Mouse (Mus musculus): ENCODE results near the gene B3gnt8. TPM values are rescaled to one million over a fixed set of nuclear protein-coding genes. Genes with fewer than 3 reads are reported as not detected.

B3gnt8 gene
- total RNA-seq, 2 experiments from 2014 or later = 2.2 to 2.4 TPM

DNA sequence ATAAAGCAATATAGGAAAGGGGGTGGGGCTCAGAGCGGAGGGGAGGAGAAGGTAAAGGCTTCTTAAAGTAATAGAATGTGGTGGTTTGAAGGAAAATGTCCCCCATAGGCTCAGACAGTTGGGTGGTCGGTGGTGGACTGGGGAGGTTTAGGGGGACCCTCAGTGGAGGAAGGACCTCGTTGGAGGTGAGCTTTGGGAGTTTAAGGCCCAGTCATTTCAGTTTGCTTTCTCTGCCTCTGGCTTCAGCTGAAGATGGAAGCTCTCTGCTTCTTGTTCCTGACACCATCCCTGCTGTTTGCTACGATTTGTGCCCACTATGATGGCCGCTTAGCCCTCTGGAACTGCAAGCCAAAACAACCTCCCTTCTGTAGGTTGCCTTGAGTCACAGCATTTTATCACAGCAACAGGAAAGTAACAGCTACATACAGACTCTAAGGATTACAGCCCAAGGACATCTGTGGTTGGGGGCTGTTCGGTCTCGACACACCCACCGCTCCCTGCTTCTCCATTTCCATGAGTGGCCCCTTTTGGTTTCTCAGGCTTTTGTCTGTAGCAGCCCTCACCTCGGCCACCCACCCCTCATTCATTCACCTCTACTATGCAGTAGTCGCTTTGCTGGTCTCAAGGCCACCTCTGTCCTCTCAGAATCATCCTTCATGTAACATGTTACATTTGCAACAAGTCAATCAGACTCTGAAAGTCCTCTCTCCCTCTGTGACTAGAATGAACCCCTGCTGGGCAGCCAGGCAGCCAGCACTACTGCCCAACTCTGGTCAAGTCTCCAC is 8.9 kb upstream of the B3gnt8 start:
- intact Hi-C loops (cut with DNase I; ENCODE audit: low total_unique reads) = no loop called here
- DNase-seq = no peak

DNA sequence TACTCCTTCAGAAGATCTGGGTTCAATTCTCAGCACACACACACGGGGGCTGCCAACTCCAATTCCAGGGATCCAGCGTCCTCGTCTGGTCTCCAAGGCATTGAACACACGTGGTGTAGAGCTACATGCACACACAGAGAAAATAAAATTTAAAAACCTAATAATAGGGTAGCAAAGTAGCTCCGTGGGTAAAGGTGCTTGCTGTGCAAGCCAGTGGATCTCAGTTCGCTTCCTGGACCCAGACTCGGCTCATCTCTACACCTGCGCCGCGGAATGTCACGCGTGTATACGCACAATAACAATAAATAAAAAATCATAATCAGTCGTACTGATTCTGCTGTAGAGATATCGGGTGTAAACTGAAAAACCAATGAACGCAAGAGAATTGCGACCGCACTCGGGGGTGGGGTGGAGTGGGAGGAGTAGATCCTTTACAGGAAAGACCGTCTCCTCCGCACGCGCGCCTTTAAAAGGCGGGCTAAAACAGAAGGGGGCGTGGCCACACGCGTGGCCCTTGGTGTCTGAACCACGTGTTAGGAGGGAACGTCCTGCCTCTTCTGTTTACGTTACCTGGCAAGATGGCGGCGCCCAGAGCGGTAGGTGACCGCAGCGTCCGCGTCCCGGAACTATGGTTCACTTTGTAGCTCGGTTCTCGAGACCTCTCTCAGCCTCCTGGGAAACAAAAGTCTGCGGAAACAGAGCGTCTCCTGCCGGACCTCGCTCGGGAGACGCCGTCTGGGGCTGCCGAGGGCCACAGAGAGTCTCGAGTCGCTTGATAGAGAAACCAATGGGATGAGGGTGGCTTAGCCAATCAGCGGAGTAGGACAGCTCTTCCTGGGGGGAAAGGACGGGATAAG is 7.4 kb upstream of the B3gnt8 start, which contains the start of gene Dmac2:
Gene Dmac2 (plus strand): TSS at position 550 of the 857 bp plus-strand sequence.
- intact Hi-C loops (cut with DNase I; ENCODE audit: low total_unique reads) = no loop called here
- DNase-seq = peak; percentile 90

DNA sequence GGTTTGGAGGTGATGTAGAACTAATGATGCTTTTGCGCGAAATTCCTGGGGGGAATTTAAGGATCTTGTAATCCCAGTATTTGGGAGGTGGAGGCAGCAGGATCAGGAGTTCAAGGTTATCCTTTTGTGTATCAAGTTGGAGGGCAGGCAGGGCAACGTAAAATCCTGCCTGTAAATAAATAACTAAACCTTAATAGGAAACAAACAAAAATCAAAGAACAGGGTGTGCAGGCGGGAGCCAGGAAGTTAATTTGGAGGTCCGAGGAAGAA is 6.8 kb upstream of the B3gnt8 start:
- intact Hi-C loops (cut with DNase I; ENCODE audit: low total_unique reads) = no loop called here
- no peak for DNase-seq

DNA sequence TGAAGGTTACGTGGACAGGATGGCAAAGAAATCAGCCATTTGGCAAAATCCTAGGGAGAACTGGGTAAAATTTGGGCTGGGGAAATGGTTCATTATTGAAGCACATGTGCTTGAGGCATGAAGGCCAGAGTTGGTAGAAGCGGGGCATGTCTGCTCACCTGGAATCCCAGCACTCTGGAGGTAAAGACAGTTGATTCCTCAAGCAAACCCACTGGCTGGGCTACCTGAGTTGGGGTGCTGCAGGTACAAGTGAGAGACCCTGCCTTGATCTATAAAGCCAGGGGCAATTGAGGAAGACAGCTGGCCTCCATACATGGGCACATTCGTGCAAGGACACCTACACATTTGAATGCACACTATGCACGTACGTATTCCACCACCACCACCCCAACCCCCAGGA is 6.4 kb upstream of the B3gnt8 start:
- intact Hi-C loops (cut with DNase I; ENCODE audit: low total_unique reads) = no loop called here
- DNase-seq = no peak

DNA sequence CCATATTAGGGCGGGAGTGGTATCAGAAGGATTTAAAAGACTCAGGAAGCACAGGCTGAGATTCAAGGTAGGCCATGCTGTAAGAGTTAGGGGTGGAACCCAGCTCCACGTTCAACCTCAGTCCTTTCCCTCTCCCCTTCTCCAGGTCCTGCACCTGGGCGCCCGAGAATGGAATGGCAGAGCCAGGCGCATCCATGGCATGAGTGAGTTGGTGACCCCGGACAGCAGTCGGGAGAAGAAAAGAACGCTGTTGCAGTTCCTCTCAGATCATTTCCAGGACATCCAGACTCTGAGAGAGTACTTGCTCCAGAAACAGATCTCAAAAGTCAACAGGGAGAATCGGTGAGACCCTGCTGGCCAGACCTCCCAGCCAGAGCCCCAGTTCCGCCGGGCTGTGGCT is 5.7 kb upstream of the B3gnt8 start:
- intact Hi-C loops (cut with DNase I; ENCODE audit: low total_unique reads) = no loop called here
- DNase-seq = no peak

DNA sequence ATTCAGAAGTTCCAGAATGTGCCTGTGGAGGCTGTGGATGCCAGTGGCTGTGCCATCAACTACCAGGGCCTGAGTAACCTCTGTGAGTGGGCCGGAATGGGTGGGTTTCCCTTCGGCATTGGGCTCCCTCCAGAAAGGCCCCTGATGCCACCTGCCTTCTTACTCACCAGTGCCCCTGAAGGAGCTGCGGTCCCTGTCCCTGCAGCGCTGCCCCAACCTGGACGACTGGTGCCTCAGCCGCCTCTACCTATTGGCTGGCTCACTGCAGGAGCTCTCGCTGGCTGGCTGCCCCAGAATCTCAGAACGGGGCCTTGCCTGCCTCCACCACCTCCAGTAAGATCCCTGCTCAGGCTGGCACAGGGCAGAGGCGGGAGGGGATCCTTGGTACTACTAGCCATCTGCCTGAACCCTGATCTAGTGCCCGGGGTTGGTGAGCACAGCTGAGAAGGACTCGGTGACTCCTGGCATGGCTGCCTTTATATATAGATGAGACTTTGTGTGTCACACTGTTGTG is 2.5 kb upstream of the B3gnt8 start:
- intact Hi-C loops (cut with DNase I; ENCODE audit: low total_unique reads) = no loop called here
- no peak for DNase-seq

DNA sequence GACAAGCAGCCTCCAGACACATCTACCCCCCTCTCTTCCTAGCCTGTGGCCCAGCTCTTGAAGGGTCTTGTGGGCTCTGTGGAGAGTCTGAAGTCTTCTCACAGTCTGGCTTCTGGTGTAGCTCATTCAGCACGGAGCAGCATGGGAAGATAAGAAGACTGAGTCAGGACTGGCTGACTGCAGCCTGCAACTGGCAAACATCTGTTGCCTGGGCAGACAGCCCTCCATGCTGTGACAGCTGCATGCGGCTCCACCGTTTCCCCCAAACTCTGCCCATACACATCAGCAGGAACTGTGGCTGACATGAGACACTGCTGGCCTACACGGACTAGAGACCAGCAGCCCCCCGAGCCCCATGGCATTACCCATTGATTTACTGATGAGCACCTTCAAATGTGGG is 1.6 kb upstream of the B3gnt8 start:
- DNase-seq = peak; percentile 54
- intact Hi-C loops (cut with DNase I; ENCODE audit: low total_unique reads) = no loop called here

DNA sequence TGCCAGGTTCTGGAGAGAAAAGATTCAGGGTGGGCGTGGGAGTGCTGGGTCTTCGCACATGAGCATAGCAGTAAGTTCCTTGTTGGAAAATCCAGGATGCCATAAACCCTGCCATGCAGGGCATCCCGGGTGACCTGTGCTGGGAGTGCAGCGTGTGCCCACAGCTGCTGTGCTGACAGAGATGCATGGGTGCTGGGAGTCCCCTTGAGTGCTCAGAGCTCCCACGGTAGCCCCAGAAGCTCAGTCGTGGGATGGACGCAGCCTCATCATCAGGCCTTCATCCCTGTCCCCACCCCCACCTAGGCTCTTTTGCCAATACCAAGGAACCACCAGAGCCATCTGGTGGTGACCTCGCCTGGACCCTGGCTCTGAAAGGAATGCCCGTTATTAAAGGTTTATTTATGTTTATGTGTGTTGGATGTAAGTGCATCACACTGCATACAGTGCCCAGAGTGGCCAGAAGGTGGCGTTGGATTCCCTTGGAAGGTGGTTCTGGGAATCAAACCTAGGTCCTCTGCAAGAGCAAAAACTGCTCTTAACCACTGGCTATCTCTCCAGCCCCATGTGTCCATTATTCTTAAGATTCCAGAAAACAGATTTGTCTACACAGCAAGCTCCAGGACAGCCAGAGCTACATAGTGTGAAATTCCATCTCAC is 732 bp upstream of the B3gnt8 start:
- DNase-seq = no peak
- intact Hi-C loops (cut with DNase I; ENCODE audit: low total_unique reads) = no loop called here

DNA sequence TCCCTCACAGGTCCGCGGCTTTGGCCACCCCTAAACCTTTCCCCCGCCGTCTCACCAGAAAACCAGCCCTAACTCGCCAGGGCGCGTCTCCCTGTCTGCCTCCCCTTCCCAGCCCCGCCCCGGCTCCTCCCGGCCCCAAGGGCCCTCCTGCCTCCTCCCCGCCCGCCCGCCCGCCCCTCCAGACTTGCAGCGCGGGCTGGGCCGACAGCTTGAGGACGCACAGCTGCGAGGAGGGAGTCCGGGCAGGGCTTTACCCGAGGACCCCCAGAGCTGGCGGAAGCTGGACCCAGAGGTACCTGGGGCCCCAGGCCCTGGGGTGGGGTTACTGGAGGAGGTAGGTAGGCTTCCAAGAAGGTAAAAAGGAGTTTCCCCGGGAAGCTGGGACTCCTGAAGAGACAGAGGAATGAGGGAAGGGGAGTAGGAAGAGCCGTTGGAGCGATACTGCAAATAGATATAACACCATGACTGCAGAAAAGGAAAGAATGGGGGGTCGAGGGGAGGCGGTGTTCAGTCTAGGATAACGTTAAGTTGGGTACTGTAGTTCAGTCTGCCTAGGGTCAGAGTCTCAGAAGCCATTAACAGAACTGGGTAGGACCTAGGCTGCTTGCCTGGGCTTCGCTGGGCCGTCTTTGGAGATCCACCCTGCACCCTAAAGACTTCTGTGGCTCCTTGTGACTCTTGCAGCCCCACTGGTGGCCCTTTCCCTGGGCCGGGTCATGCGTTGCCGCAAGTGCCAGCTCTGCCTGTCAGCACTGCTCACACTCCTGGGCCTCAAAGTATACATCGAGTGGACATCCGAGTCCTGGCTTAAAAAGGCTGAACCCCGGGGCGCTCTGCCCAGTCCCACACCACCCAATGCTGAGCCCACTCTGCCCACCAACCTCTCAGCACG is 1.2 kb downstream of the B3gnt8 start:
- intact Hi-C loops (cut with DNase I; ENCODE audit: low total_unique reads) = no loop called here

DNA sequence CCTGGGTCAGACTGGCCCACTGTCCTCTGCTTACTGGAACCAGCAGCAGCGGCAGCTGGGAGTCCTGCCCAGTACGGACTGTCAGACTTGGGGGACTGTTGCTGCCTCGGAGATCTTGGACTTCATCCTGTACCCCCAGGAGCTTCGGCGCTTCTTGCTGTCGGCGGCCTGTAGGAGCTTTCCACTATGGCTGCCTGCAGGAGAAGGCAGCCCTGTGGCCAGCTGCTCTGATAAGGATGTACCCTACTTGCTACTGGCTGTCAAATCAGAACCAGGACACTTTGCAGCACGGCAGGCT is 1.8 kb downstream of the B3gnt8 start:
- DNase-seq = no peak
- intact Hi-C loops (cut with DNase I; ENCODE audit: low total_unique reads) = no loop called here

More for the DNA sequence above, 1.2 kb downstream of the B3gnt8 start:
- DNase-seq = peak; percentile 81

DNA sequence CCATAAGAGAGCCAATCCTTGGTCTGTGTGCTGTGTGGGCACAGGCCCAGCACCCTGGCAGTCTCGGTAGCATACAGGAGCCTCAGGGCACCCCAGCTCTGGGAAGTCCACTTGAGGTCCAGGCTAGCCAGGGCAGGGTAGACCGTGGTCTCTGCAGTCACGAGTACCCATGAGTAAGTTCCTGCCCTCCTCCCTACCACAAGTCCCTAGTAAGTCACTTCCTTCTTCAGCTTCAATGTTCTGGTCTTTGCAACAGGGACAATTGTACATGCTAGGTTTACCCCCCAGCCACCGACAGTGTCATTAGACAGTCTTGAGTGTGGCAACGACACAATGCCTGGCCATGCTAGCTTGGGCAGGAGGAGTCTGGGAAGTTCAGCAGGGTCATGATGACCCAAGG is 6.2 kb downstream of the B3gnt8 start:
- no peak for DNase-seq
- intact Hi-C loops (cut with DNase I; ENCODE audit: low total_unique reads) = no loop called here

DNA sequence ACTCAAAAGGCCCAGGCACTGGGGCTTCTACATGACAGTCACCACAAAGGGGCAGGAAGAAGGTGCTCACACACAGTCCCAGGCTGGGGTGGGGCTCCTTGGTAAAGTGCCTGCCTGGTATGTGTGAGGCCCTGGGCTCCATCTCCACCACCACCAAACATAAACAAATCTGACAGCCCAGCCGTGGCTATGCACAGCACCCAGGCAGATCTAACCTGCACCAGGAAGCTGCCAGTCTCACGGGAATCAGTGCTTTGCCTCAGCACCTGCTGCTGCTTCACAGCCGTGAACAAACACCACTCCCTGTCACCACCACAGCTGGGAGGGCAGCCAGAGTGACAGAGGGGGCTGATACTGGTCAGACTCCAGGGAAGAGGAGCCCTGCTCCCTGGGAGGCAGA is 9.9 kb downstream of the B3gnt8 start:
- intact Hi-C loops (cut with DNase I; ENCODE audit: low total_unique reads) = no loop called here
- peak; percentile 56 for DNase-seq

DNA sequence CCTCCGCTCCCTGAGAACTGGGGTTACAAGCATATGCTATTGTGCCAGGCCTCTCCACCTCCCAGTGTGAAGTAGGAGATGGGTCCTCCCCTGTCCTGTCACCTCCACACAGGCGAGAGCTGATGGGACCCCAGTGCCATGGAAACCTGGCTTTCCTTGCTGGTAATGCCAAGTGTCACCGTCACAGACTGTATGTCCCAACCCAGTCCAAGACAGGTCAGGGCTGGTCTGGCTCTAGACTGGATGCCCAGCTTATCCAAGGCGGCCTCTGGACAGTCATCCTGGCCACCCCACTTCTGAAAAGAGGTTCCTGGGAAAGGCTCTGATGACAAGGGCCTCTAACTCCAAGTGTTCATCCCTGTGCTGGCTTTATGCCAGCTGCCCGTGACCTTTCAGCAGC is 10.6 kb downstream of the B3gnt8 start:
- intact Hi-C loops (cut with DNase I; ENCODE audit: low total_unique reads) = no loop called here
- DNase-seq = no peak

DNA sequence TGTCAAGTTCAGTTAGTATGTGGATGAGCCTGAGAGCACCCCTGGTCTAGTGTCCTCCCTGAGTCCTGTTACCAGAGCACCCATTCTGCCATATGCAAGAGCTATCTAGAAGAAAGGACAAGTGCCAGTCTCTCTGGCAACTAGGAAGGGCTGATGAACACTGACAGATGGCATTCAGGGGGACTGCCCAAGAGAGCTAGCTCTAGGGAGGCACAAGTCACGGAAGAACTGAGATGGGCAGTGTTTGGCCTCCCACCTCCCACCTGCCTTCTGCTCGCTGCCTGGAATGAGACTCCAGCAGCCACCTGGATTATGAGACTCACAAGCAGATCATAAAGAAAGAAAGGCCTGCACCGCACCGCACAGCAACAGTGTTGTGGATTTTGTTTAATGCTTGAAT is 13.3 kb downstream of the B3gnt8 start:
- DNase-seq = no peak
- intact Hi-C loops (cut with DNase I; ENCODE audit: low total_unique reads) = no loop called here

DNA sequence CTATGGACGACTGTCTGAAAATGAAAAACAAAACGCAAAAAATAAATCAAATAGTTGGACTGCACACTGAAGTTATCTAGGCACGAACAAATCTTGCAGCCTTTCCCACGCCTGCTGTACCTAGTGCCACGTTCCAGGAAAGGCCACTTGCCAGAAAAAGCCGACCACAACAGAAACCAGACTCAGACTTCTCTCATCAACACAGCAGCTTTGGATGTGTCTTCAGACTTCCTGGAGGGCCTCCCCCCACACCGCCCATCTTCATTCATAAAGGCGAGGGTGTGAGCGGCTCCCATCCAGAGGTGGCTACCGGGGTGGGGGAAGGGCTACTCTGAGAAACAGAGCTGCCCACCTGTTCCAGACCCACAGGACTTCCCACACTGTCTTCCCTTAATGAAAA is 17.7 kb downstream of the B3gnt8 start:
- intact Hi-C loops (cut with DNase I; ENCODE audit: low total_unique reads) = no loop called here

DNA sequence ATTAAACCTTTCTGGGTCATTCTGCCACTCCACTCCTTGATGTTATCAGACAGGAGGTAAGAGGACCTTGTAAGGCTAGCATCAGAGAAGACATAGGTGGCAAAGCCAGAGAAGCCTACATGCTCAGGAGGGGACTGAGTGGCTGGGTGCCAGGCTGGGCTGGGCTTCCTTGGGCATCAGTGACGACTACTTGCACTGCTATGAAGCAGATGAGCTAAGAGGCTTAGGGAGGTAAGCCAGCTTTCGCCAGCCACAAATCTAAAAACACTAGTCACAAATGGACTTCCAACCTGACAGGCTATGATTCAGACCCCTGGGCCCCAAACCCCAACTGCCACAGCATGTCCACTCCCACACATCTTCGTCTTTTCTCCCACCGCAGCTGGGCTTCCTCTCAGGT is 18.2 kb downstream of the B3gnt8 start:
- DNase-seq = no peak
- intact Hi-C loops (cut with DNase I; ENCODE audit: low total_unique reads) = no loop called here

More for the DNA sequence above, 17.7 kb downstream of the B3gnt8 start:
- no peak for DNase-seq

DNA sequence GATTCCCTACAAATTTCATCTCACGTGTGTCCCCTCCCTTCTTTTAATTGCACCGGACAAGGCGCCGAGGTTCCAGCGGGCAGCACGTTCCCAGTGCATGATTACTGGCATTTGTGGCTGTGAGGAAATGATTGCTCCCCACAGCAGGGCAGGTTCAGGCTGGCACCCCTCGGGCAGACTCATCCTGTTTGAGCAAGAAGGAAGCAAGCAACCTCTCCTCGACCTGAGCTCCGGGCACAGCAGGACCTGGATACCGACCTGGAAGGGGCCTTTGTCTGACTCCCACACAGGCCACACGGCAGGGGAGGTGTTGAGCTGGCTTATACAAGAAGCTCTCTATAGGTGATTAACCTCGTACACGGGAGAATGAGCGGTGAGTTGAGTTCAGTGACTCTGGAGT is 18.6 kb downstream of the B3gnt8 start:
- intact Hi-C loops (cut with DNase I; ENCODE audit: low total_unique reads) = no loop called here

DNA sequence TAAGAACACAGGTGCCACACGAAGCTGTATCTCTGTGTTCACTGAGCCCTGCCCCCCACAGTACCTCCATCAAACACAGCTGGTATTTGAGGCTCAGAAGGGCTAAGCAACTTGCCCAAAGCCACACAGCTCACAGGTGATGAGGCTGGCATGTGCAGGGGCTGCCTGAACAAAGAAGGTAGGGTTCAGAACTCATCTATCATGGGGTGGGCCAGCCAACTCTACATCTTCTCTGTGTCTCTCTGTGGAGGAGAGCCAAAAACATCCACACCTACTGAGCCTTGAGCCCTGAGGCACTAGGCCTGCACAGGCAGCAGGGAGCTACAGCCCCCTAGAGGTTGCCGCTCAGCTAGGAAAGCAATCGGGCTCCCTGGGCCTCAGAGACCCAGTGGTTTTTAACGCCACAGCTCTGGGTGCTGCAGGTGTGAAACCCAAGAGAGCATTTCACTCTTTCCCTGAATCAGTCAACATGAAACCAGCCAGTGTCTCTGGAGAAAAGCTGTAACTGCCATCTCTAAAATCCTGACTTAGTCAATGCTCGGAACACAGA is 21.2 kb downstream of the B3gnt8 start:
- no peak for DNase-seq
- intact Hi-C loops (cut with DNase I; ENCODE audit: low total_unique reads) = no loop called here

More for the DNA sequence above, 18.6 kb downstream of the B3gnt8 start:
- no peak for DNase-seq

DNA sequence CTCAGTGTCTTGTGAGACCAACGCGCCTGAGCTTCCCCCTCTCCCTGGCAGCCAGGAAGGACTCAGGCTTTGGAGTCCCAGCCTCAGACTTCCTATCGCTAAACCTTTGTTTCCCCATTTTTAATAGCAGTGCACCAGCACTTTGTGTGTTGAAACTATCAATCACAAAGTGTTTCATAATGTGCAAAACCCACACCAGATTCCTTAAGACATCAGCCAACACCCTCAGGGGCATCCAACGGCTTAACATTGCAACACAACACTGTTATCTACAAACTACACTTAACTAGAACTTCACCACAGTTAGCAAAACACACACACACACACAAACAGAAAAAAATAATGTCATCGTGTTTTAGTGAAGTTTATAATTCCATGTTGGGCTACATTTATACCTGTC is 23.4 kb downstream of the B3gnt8 start:
- intact Hi-C loops (cut with DNase I; ENCODE audit: low total_unique reads) = no loop called here
- no peak for DNase-seq

All from gastrocnemius, postnatal 14 days (tissue).